In genomic region chr17:31315046-31315792, GRCm38 (mm10) we compare ENCODE assay signal across 10 mouse cellular contexts. TPM values are rescaled to one million over a fixed set of nuclear protein-coding genes. Genes with fewer than 3 reads are reported as not detected.
DNase-seq lines count a peak whose midpoint lies in the region; ATAC-seq lines count a peak whose summit lies in the region.
"Had no signal": no experiment of that assay in that cellular context is flagged by ENCODE, and none has a peak within 500 bp of the region (broad histone marks: within the 10 kb centered on the region; RNA-seq: fewer than 3 reads in every experiment).

No protein-coding gene starts in this region.

- 0 out of 2 replicates have a peak, but pooled peaks have one; percentile 32 for ATAC-seq in midbrain, embryonic 16.5 days
- ATAC-seq: CD4-positive, CD25-positive, alpha-beta regulatory T cell, adult 4 months had no signal

- no peak overlapping the region for H3K9ac ChIP-seq in midbrain, embryonic 16.5 days (ENCODE audit: low read depth, low read length)

- 19% methylated on average over 13 of the region's 13 CpGs for WGBS in midbrain, embryonic 16.5 days

- peaks cover 4% of the 10 kb centered on the region; the same call in 1 of the 2 replicates for H3K36me3 ChIP-seq in midbrain, embryonic 16.5 days (ENCODE audit: control insufficient read depth, insufficient read depth, low read length)

- intact Hi-C loops in heart, postnatal 25 days (cut with DNase I): loop anchor here (5.0 kb wide), 1 partner anchor 732 kb away; no protein-coding TSS in a partner anchor

- no peak overlapping the region for H3K4me2 ChIP-seq in midbrain, embryonic 16.5 days (ENCODE audit: low read length)

- H3K27ac ChIP-seq in midbrain, embryonic 16.5 days (ENCODE audit: low read length): no peak overlapping the region

- H3K4me1 ChIP-seq in midbrain, embryonic 16.5 days (ENCODE audit: control insufficient read depth, insufficient read depth, low read length): no peaks in the 10 kb centered on the region

- DNase-seq in heart, adult 11 months: peak; percentile 91
- no peak for DNase-seq in heart, postnatal 25 days (ENCODE audit: low spot score)
- DNase-seq in embryo, embryonic 10.5 days (ENCODE audit: low spot score): peak; percentile 36
- peak; percentile 37 for DNase-seq in heart, postnatal 4 days
- no peak for DNase-seq in urinary bladder, adult 18-20 months (ENCODE audit: low spot score in 2 of 2)
- DNase-seq in kidney, postnatal 4 days: no peak
- no peak for DNase-seq in urinary bladder, adult 2 months (ENCODE audit: low spot score)

- no peaks in the 10 kb centered on the region for H3K9me3 ChIP-seq in midbrain, embryonic 16.5 days (replicated peaks; ENCODE audit: control insufficient read depth, low read length, poor library complexity, severe bottlenecking)

- H3K4me3 ChIP-seq in midbrain, embryonic 16.5 days (ENCODE audit: low read depth, low read length): no peak overlapping the region

- H3K27me3 ChIP-seq in midbrain, embryonic 16.5 days (ENCODE audit: control insufficient read depth, insufficient read depth, low read depth, low read length): no peaks in the 10 kb centered on the region

RNA-seq across cellular contexts. Expression of gene Slc37a1, which starts 28.6 kb away (rescaled TPM):
- total RNA-seq in heart, postnatal 25 days (2021): 10 to 100 TPM; 10.4 to 13.3 TPM
- total RNA-seq in heart, postnatal 4 days (2021): 10 to 100 TPM; 10.8 to 11.6 TPM
- 12.9 and 20.1 TPM in 2 replicates for polyA plus RNA-seq in midbrain, embryonic 16.5 days (2015; fragmentation: Nextera tagmentation; extraction: Ambion mirVana)
- 10.6 and 11.7 TPM in 2 replicates for polyA plus RNA-seq in urinary bladder, adult 2 months (2012; rRNA removed)

RNA-seq across cellular contexts. Expression of gene Rsph1, which starts 38.0 kb away (rescaled TPM):
- 1 to 10 TPM; 1.7 to 2.1 TPM for total RNA-seq in heart, postnatal 25 days (2021)
- total RNA-seq in heart, postnatal 4 days (2021): 1 to 10 TPM; 1.7 to 2.4 TPM
- 6.4 and 8.6 TPM in 2 replicates for polyA plus RNA-seq in midbrain, embryonic 16.5 days (2015; fragmentation: Nextera tagmentation; extraction: Ambion mirVana)
- 1.2 and 2.2 TPM in 2 replicates for polyA plus RNA-seq in urinary bladder, adult 2 months (2012; rRNA removed)
- total RNA-seq: liver, adult 2 months had no signal
- polyA plus RNA-seq: liver, adult 2 months had no signal

Comparison
In these comparisons a context has a peak if more than half of its experiments do, and no peak if none do; other contexts are left out.
1. DNase-seq: peak in heart, adult 11 months (single experiment), embryo, embryonic 10.5 days (single experiment) and heart, postnatal 4 days (single experiment); none in heart, postnatal 25 days (single experiment), urinary bladder, adult 18-20 months (0 of 2), kidney, postnatal 4 days (0 of 2) and urinary bladder, adult 2 months (single experiment).